Mouse (Mus musculus): ENCODE results near the gene Farsa.

DNA sequence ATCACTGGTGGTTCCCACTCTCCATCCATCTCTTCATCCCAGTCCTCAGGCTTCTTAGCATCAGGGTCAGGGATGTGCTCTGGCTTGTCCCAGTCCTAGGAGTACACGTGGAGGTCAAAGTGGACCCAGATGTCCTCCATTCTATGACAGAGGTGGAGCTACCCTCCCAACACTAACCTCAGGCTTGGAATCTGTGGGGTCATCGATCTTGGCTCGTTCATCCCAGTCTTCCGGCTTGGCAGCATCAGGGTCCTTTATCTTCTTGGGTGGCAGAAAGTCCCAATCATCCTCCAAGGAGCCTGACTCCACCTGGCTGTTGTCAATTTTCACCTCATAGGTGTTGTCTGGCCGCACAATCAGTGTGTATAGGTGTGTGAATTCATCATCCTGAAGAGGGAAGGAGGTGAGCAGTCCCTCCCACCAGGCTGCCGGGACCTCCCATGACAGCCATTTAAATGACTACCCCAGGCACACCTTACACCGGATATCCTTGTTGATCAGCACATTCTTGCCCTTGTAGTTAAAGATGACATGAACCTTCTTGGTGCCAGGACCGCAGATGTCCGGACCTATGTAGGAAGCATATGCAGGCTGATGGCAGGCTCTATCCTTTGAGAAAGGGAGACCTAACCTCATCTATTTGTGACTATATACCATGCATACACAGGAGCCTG is 12.3 kb upstream of the Farsa start:
- TF ChIP-seq POLR2A (IDR thresholded peaks at IDR 0.05; ENCODE audit: control insufficient read depth, low read depth, low read length) (no peak), CTCF (IDR thresholded peaks at IDR 0.05; ENCODE audit: control insufficient read depth, insufficient read depth, insufficient replicate concordance, low read depth, low read length) (no peak)
